Mouse (Mus musculus): ENCODE measurements around the gene Wnt9a.

GRCm38 (mm10) chr11:59309976-59310375 lies 3.2 kb downstream of the Wnt9a start:
- TF ChIP-seq TAL1 (IDR thresholded peaks at IDR 0.05; ENCODE audit: low read length): no peak
- TF ChIP-seq GATA1 (IDR thresholded peaks at IDR 0.05; ENCODE audit: low read length): no peak

Data from erythroblast, embryonic 14.5 days (primary cell).